Mouse (Mus musculus): Measurements from ENCODE around the gene Bace1. TPM values are rescaled to one million over a fixed set of nuclear protein-coding genes. Genes with fewer than 3 reads are reported as not detected.

Bace1 gene
- polyA plus RNA-seq, 1 experiment from 2014 or later, result 56.5 TPM

DNA sequence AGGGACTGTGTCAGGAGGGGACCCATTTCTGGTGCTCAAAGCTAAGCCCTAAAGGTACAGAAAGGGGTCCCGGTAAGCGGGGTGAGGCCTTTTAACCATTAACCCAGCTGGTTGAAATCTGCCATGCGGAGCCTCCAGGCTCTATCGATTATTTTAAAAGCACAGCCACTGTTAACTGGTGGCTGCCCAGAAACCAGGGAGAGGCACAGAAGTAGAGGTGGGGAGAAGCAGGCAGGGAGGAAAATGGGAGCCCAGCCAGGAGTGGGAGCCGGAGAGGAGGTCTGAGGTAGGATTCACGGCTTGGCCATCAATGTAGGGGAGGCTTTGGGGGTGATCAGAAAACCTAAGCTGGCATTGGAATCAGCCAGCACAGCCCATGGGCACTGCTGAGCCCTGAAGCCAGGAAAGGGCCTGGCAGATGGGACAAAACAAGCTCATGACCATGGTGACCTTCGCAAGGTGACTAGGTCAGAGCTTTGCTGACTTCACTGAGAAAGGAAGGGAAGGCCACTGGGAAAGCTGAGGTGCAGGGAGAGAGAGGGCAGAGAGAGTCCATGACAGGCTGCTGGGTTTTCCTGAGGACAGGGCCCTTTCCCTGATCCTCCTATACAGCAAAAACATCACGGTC is 12.3 kb downstream of the Bace1 start:
- Histone ChIP-seq H3K9ac (replicated peaks; ENCODE audit: low read length) (no peak overlapping the region), H3K4me3 (replicated peaks; ENCODE audit: low read depth, low read length) (no peak overlapping the region), H3K9me3 (ENCODE audit: control insufficient read depth, low read length) (no peaks in the 10 kb centered on the region), H3K4me1 (ENCODE audit: control insufficient read depth, insufficient read depth, low read length) (0 out of 2 replicates have a peak, but pooled peaks cover 4% of the 10 kb centered on the region), H3K4me2 (ENCODE audit: low read length) (no peak overlapping the region), H3K27ac (replicated peaks; ENCODE audit: low read depth, low read length) (no peak overlapping the region), H3K27me3 (ENCODE audit: control insufficient read depth, insufficient read depth, low read length) (no peaks in the 10 kb centered on the region), H3K36me3 (ENCODE audit: control insufficient read depth, insufficient read depth, low read length) (peaks cover 18% of the 10 kb centered on the region)
- 87% methylated on average over 8 of the region's 8 CpGs for WGBS
- DNase-seq, result no peak
- ATAC-seq (ENCODE audit: low FRiP score, low TSS enrichment), result no peak

DNA sequence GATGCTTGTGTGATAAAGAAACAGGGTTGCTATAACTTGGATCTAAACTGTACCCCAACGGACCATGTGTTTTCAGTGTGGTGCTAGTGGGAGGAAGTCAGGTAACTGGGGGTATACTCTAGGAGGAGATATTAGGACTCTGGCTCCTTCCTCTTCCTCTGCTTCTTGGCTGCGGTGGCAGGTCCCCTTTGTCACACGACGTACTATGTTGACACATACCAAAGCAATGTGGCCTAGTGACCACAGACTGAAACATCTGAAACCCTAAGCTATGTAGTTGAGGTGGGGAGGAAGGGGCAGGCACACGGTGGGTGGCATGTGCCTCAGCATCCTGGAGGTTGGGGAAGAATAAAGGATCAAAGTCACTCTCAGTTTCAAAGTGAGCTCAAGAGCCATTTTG is 12.9 kb downstream of the Bace1 start:
- H3K27me3 ChIP-seq (ENCODE audit: control insufficient read depth, insufficient read depth, low read length), result no peaks in the 10 kb centered on the region
- H3K4me3 ChIP-seq (replicated peaks; ENCODE audit: low read depth, low read length), result no peak overlapping the region
- ATAC-seq (ENCODE audit: low FRiP score, low TSS enrichment) (no peak), DNase-seq (no peak)
- H3K27ac ChIP-seq (replicated peaks; ENCODE audit: low read depth, low read length), result no peak overlapping the region
- H3K4me2 ChIP-seq (ENCODE audit: low read length), result no peak overlapping the region
- no peak overlapping the region for H3K9ac ChIP-seq (replicated peaks; ENCODE audit: low read length)
- WGBS, result 75% methylated on average over 5 of the region's 5 CpGs
- peaks cover 25% of the 10 kb centered on the region for H3K36me3 ChIP-seq (ENCODE audit: control insufficient read depth, insufficient read depth, low read length)
- no peaks in the 10 kb centered on the region for H3K9me3 ChIP-seq (ENCODE audit: control insufficient read depth, low read length)
- H3K4me1 ChIP-seq (ENCODE audit: control insufficient read depth, insufficient read depth, low read length), result 0 out of 2 replicates have a peak, but pooled peaks cover 4% of the 10 kb centered on the region

DNA sequence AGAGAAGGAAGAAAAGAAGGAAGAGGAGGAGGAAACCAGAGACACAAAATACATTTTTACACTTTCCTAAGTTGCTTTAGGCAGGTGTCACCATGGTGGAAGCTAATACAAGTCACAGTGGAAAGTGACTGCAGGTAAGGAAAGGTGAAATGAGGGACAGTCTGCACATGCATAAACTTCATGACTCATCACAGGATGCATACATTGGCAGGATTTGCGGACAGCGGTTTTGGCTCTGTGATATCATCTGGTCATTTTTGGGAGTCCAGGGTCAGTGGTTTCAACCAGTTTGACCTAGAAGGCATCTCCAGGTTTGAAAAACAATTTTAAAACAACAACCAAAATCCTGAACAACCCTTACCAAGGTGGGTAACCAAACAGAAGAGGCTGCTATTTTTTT is 13.4 kb downstream of the Bace1 start:
- Histone ChIP-seq H3K4me3 (replicated peaks; ENCODE audit: low read depth, low read length) (no peak overlapping the region), H3K4me2 (ENCODE audit: low read length) (no peak overlapping the region), H3K36me3 (ENCODE audit: control insufficient read depth, insufficient read depth, low read length) (peaks cover 26% of the 10 kb centered on the region), H3K9me3 (ENCODE audit: control insufficient read depth, low read length) (no peaks in the 10 kb centered on the region), H3K27ac (replicated peaks; ENCODE audit: low read depth, low read length) (no peak overlapping the region), H3K9ac (replicated peaks; ENCODE audit: low read length) (no peak overlapping the region), H3K27me3 (ENCODE audit: control insufficient read depth, insufficient read depth, low read length) (no peaks in the 10 kb centered on the region), H3K4me1 (ENCODE audit: control insufficient read depth, insufficient read depth, low read length) (0 out of 2 replicates have a peak, but pooled peaks cover 4% of the 10 kb centered on the region)
- WGBS, result 92% methylated on average over 2 of the region's 2 CpGs
- DNase-seq, result no peak
- no peak for ATAC-seq (ENCODE audit: low FRiP score, low TSS enrichment)

DNA sequence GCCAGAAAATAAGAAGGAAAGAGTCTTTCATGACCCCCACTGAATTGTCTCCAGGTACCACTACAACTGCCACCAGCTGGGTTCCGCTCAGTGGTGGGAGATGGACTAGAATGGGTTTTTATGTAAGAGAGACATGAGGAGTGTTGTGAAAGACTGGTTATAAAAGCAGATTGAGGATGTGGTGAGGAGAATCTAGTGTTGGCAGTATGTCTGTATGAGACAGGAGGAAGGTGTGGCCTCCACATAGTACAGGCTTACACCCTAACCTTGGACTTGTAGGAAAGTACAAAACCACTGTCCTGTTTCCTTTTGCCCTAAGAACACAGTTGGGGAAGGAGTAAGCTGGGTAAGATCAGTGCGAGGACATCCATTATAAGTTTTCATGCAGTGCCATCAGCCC is 15.3 kb downstream of the Bace1 start:
- Histone ChIP-seq H3K36me3 (ENCODE audit: control insufficient read depth, insufficient read depth, low read length) (peaks cover 45% of the 10 kb centered on the region), H3K9me3 (ENCODE audit: control insufficient read depth, low read length) (no peaks in the 10 kb centered on the region), H3K27ac (replicated peaks; ENCODE audit: low read depth, low read length) (no peak overlapping the region), H3K9ac (replicated peaks; ENCODE audit: low read length) (no peak overlapping the region), H3K4me2 (ENCODE audit: low read length) (no peak overlapping the region), H3K27me3 (ENCODE audit: control insufficient read depth, insufficient read depth, low read length) (no peaks in the 10 kb centered on the region), H3K4me3 (replicated peaks; ENCODE audit: low read depth, low read length) (no peak overlapping the region), H3K4me1 (ENCODE audit: control insufficient read depth, insufficient read depth, low read length) (0 out of 2 replicates have a peak, but pooled peaks cover 4% of the 10 kb centered on the region)
- DNase-seq, result no peak
- WGBS, result 94% methylated on average over 2 of the region's 2 CpGs
- ATAC-seq (ENCODE audit: low FRiP score, low TSS enrichment), result no peak

DNA sequence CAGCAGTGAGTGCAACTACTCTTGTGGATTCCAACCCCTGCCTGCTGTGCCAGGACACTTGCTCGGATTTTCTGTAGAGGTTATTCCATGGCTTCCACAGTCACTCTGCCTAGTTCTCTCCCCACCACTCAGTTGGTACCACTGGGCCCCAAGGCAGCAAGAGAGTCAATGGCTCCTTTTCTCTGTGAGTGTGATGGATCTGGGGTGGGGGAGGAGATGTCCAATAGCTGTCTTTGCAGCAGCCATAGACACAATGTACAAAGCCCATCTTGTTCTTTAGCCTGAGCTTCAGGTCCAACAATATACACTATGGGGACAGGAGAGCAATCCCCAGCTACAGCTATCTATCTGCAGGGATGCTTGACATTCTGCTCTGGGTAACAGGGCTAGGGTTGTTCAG is 15.8 kb downstream of the Bace1 start:
- H3K4me1 ChIP-seq (ENCODE audit: control insufficient read depth, insufficient read depth, low read length), result 0 out of 2 replicates have a peak, but pooled peaks cover 4% of the 10 kb centered on the region
- H3K36me3 ChIP-seq (ENCODE audit: control insufficient read depth, insufficient read depth, low read length), result peaks cover 49% of the 10 kb centered on the region
- no peaks in the 10 kb centered on the region for H3K27me3 ChIP-seq (ENCODE audit: control insufficient read depth, insufficient read depth, low read length)
- H3K27ac ChIP-seq (replicated peaks; ENCODE audit: low read depth, low read length), result no peak overlapping the region
- no peak overlapping the region for H3K4me2 ChIP-seq (ENCODE audit: low read length)
- no peak for ATAC-seq (ENCODE audit: low FRiP score, low TSS enrichment)
- H3K9me3 ChIP-seq (ENCODE audit: control insufficient read depth, low read length), result no peaks in the 10 kb centered on the region
- no peak overlapping the region for H3K4me3 ChIP-seq (replicated peaks; ENCODE audit: low read depth, low read length)
- no peak for DNase-seq
- no peak overlapping the region for H3K9ac ChIP-seq (replicated peaks; ENCODE audit: low read length)
- WGBS, result 78% methylated on average over 1 of the region's 1 CpGs

DNA sequence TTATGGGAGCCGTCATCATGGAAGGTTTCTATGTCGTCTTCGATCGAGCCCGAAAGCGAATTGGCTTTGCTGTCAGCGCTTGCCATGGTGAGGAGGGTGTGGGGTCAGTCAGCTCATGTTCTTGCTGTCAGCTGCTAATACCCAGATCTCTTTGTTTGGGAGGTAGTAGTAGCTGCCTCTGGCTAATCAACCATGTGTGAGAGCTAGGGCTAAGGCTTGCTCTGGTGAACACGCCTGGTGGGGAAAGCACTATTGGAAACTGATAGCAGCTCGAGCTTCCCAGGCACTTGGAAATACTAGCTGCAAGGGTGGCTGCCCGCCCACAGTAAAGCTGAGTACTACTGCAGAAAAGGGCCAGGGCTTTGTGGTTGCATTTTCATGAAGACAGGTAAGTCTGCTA is 21.0 kb downstream of the Bace1 start:
- no peak overlapping the region for H3K4me3 ChIP-seq (replicated peaks; ENCODE audit: low read depth, low read length)
- no peaks in the 10 kb centered on the region for H3K9me3 ChIP-seq (ENCODE audit: control insufficient read depth, low read length)
- H3K36me3 ChIP-seq (ENCODE audit: control insufficient read depth, insufficient read depth, low read length), result peaks cover 93% of the 10 kb centered on the region
- H3K27me3 ChIP-seq (ENCODE audit: control insufficient read depth, insufficient read depth, low read length), result no peaks in the 10 kb centered on the region
- 96% methylated on average over 10 of the region's 10 CpGs for WGBS
- no peak overlapping the region for H3K9ac ChIP-seq (replicated peaks; ENCODE audit: low read length)
- no peak for ATAC-seq (ENCODE audit: low FRiP score, low TSS enrichment)
- no peak overlapping the region for H3K27ac ChIP-seq (replicated peaks; ENCODE audit: low read depth, low read length)
- no peak for DNase-seq
- no peaks in the 10 kb centered on the region for H3K4me1 ChIP-seq (ENCODE audit: control insufficient read depth, insufficient read depth, low read length)
- H3K4me2 ChIP-seq (ENCODE audit: low read length), result no peak overlapping the region

DNA sequence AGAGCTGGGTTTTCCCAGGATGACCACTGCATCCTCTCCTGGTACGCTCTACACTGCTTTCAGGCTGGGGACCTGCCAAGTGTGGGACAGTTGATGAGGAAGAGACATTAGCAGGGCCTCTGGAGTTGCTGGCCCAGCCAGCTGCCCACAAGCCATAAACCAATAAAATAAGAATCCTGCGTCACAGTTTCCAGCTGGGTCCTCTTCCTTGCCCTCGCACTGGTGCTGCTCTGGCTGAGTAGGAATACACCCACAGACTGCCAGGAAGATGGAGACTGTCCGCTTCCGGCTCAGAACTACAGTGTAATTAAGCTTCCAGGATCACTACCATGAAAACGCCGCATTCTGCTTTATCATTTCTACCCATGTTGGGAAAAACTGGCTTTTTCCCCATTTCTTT is 23.4 kb downstream of the Bace1 start:
- Histone ChIP-seq H3K9me3 (ENCODE audit: control insufficient read depth, low read length) (no peaks in the 10 kb centered on the region), H3K9ac (replicated peaks; ENCODE audit: low read length) (no peak overlapping the region), H3K4me2 (ENCODE audit: low read length) (no peak overlapping the region), H3K4me1 (ENCODE audit: control insufficient read depth, insufficient read depth, low read length) (no peaks in the 10 kb centered on the region), H3K4me3 (replicated peaks; ENCODE audit: low read depth, low read length) (no peak overlapping the region), H3K36me3 (ENCODE audit: control insufficient read depth, insufficient read depth, low read length) (peaks cover 97% of the 10 kb centered on the region), H3K27ac (replicated peaks; ENCODE audit: low read depth, low read length) (no peak overlapping the region), H3K27me3 (ENCODE audit: control insufficient read depth, insufficient read depth, low read length) (no peaks in the 10 kb centered on the region)
- 94% methylated on average over 7 of the region's 7 CpGs for WGBS
- ATAC-seq (ENCODE audit: low FRiP score, low TSS enrichment) (no peak), DNase-seq (no peak)

DNA sequence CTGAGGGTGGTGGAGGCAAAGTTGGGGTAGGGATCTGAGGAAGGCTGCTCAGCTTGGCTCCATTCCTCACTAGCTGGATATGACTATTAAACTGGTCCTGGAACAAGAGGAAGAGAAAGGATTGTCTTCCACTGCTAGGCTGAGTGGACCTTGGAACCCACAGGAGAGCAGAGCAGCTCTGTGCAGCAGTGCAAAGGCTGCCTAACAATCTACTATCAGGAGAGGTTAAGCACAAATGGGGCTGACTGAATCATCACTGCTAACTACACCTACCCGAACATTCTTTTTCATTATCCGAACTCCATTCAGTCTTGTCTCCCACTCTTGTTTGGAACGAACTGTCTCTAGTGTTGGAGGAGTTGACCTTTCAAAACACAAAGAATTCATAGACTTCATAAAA is 30.8 kb downstream of the Bace1 start:
- Histone ChIP-seq H3K36me3 (ENCODE audit: control insufficient read depth, insufficient read depth, low read length) (peaks cover 94% of the 10 kb centered on the region), H3K4me2 (ENCODE audit: low read length) (no peak overlapping the region), H3K9me3 (ENCODE audit: control insufficient read depth, low read length) (no peaks in the 10 kb centered on the region), H3K27me3 (ENCODE audit: control insufficient read depth, insufficient read depth, low read length) (no peaks in the 10 kb centered on the region), H3K4me3 (replicated peaks; ENCODE audit: low read depth, low read length) (no peak overlapping the region), H3K9ac (replicated peaks; ENCODE audit: low read length) (no peak overlapping the region), H3K4me1 (ENCODE audit: control insufficient read depth, insufficient read depth, low read length) (no peaks in the 10 kb centered on the region), H3K27ac (replicated peaks; ENCODE audit: low read depth, low read length) (no peak overlapping the region)
- no peak for ATAC-seq (ENCODE audit: low FRiP score, low TSS enrichment)
- WGBS, result over 99% methylated on average over 3 of the region's 3 CpGs
- no peak for DNase-seq

DNA sequence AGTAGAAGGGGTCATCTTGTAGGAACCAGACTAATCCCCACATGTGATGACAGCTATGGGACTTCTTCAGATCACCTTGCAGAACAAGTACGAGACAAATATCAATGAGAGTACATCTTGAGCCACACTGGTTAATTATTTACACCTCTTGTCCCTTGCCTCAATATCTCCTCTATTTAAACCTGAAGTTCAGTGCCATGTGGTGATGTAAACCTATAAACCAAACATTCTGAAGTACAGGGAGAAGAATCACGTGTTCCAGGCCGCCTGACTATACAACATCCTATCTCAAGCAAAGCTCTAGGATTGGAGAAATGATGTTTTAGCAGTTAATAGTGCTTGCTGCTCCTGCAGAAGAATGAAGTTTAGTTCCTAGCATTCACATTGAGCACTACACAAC is 31.9 kb downstream of the Bace1 start:
- H3K9me3 ChIP-seq (ENCODE audit: control insufficient read depth, low read length), result no peaks in the 10 kb centered on the region
- 92% methylated on average over 3 of the region's 3 CpGs for WGBS
- H3K36me3 ChIP-seq (ENCODE audit: control insufficient read depth, insufficient read depth, low read length), result peaks cover 92% of the 10 kb centered on the region
- no peaks in the 10 kb centered on the region for H3K4me1 ChIP-seq (ENCODE audit: control insufficient read depth, insufficient read depth, low read length)
- no peak for ATAC-seq (ENCODE audit: low FRiP score, low TSS enrichment)
- no peaks in the 10 kb centered on the region for H3K27me3 ChIP-seq (ENCODE audit: control insufficient read depth, insufficient read depth, low read length)
- no peak overlapping the region for H3K27ac ChIP-seq (replicated peaks; ENCODE audit: low read depth, low read length)
- H3K4me2 ChIP-seq (ENCODE audit: low read length), result no peak overlapping the region
- no peak overlapping the region for H3K4me3 ChIP-seq (replicated peaks; ENCODE audit: low read depth, low read length)
- no peak for DNase-seq
- H3K9ac ChIP-seq (replicated peaks; ENCODE audit: low read length), result no peak overlapping the region

Measured in midbrain, embryonic 14.5 days (tissue).